Comparison of ENCODE assay signal across 10 mouse cellular contexts in the genomic region with DNA sequence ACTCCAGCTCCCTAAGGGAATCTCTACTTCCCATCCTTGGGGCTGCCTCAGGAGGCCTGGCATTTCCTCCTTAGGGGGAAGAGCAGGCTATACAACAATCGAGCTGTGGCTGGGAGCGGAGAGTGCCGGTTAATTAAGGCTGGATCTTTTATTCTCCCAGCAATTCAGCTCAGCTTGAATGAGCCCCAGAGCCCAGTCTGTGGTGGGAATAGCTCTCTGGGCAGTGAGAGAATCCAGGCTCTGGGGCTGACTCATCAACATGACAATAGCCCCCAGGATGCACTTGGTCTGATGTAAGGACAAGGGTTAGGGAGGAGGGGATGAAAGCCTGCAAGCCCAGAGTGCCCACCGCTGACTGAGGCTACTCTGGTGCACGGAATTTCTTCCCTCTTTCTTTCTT.
DNase-seq lines count a peak whose midpoint lies in the region; ATAC-seq and TF ChIP-seq lines count a peak whose summit lies in the region.
"Had no signal": no experiment of that assay in that cellular context is flagged by ENCODE, and none has a peak within 500 bp of the region (broad histone marks: within the 10 kb centered on the region; RNA-seq: fewer than 3 reads in every experiment).

No protein-coding gene starts in this region.

- intact Hi-C loops in gastrocnemius, adult 2 months (cut with DNase I): no loop called here

- H3K4me1 ChIP-seq in forebrain, embryonic 10.5 days: peaks cover 42% of the 10 kb centered on the region
- H3K4me1 ChIP-seq in neural tube, embryonic 11.5 days (ENCODE audit: control insufficient read depth, insufficient read depth, low read length): no peaks in the 10 kb centered on the region
- H3K4me1 ChIP-seq: limb, embryonic 15.5 days had no signal

- peak; percentile 98 for ATAC-seq in neural tube, embryonic 11.5 days (ENCODE audit: insufficient read depth, low FRiP score, low TSS enrichment)
- ATAC-seq in granulocyte monocyte progenitor cell, adult 5-6 weeks (replicated peaks; ENCODE audit: poor library complexity, severe bottlenecking): no peak

- H3K27me3 ChIP-seq in forebrain, embryonic 10.5 days (ENCODE audit: poor library complexity, severe bottlenecking): no peaks in the 10 kb centered on the region
- no peaks in the 10 kb centered on the region for H3K27me3 ChIP-seq in neural tube, embryonic 11.5 days (ENCODE audit: control insufficient read depth, insufficient read depth, low read length)
- H3K27me3 ChIP-seq: limb, embryonic 15.5 days had no signal

- no peaks in the 10 kb centered on the region for H3K9me3 ChIP-seq in forebrain, embryonic 10.5 days
- H3K9me3 ChIP-seq in neural tube, embryonic 11.5 days (ENCODE audit: control insufficient read depth, low read length): no peaks in the 10 kb centered on the region
- H3K9me3 ChIP-seq: limb, embryonic 15.5 days had no signal

- no peak for TF ChIP-seq CTCF in gastrocnemius, adult 2 months (IDR thresholded peaks at IDR 0.05)

- H3K4me2 ChIP-seq in neural tube, embryonic 11.5 days (ENCODE audit: low read depth): no peak overlapping the region
- H3K4me2 ChIP-seq: limb, embryonic 15.5 days had no signal

- no peaks in the 10 kb centered on the region for H3K36me3 ChIP-seq in forebrain, embryonic 10.5 days (replicated peaks)
- no peaks in the 10 kb centered on the region for H3K36me3 ChIP-seq in neural tube, embryonic 11.5 days (ENCODE audit: control insufficient read depth, insufficient read depth, low read length)
- H3K36me3 ChIP-seq: limb, embryonic 15.5 days had no signal

- peak overlapping the region; percentile 88 for H3K27ac ChIP-seq in forebrain, embryonic 10.5 days
- H3K27ac ChIP-seq in neural tube, embryonic 11.5 days (ENCODE audit: low read depth, low read length): no peak overlapping the region
- no peak overlapping the region for H3K27ac ChIP-seq in gastrocnemius, adult 2 months
- H3K27ac ChIP-seq: limb, embryonic 15.5 days had no signal

- under 1% methylated on average over 5 of the region's 5 CpGs for WGBS in forebrain, embryonic 10.5 days
- WGBS in neural tube, embryonic 11.5 days: 3% methylated on average over 5 of the region's 5 CpGs

- no peak overlapping the region for H3K4me3 ChIP-seq in forebrain, embryonic 10.5 days
- no peak overlapping the region for H3K4me3 ChIP-seq in neural tube, embryonic 11.5 days (ENCODE audit: low read depth, low read length)
- no peak overlapping the region for H3K4me3 ChIP-seq in gastrocnemius, adult 2 months
- H3K4me3 ChIP-seq: limb, embryonic 15.5 days had no signal

- no peak overlapping the region for H3K9ac ChIP-seq in neural tube, embryonic 11.5 days (ENCODE audit: low read length)
- H3K9ac ChIP-seq: limb, embryonic 15.5 days had no signal

- DNase-seq in R1 (ENCODE audit: low read depth, low spot score): peak; percentile 94
- DNase-seq in forebrain, embryonic 10.5 days (ENCODE audit: extremely low spot score, low spot score): peak; percentile 85
- peak; percentile 10 to 54 for DNase-seq in layer of hippocampus, adult 8-10 months (ENCODE audit: low spot score in 2 of 2)
- DNase-seq in neural tube, embryonic 11.5 days (ENCODE audit: low spot score): peak; percentile 75
- no peak for DNase-seq in spleen, postnatal 4 days (ENCODE audit: low spot score in 2 of 2)
- no peak for DNase-seq in ovary, postnatal 36 days (ENCODE audit: low spot score)
- no peak for DNase-seq in gastrocnemius, adult 2 months
- DNase-seq: thymus, postnatal 14 days had no signal

Comparison
In these comparisons a context has a peak if more than half of its experiments do, and no peak if none do; other contexts are left out.
1. DNase-seq: peak in R1 (single experiment), forebrain, embryonic 10.5 days (single experiment), layer of hippocampus, adult 8-10 months (2 of 2) and neural tube, embryonic 11.5 days (single experiment); none in spleen, postnatal 4 days (0 of 2), ovary, postnatal 36 days (single experiment) and gastrocnemius, adult 2 months (single experiment).